Mouse (Mus musculus): ENCODE measurements around the gene Snapc5. TPM values are rescaled to one million over a fixed set of nuclear protein-coding genes. Genes with fewer than 3 reads are reported as not detected.
"Not testable (repeated sequence)": the region's sequence is repeated elsewhere in the genome, so short reads cannot be mapped to it uniquely, and the experiment has no call there.

The Snapc5 gene
- total RNA-seq, 1 experiment from 2014 or later = 44.9 TPM

DNA sequence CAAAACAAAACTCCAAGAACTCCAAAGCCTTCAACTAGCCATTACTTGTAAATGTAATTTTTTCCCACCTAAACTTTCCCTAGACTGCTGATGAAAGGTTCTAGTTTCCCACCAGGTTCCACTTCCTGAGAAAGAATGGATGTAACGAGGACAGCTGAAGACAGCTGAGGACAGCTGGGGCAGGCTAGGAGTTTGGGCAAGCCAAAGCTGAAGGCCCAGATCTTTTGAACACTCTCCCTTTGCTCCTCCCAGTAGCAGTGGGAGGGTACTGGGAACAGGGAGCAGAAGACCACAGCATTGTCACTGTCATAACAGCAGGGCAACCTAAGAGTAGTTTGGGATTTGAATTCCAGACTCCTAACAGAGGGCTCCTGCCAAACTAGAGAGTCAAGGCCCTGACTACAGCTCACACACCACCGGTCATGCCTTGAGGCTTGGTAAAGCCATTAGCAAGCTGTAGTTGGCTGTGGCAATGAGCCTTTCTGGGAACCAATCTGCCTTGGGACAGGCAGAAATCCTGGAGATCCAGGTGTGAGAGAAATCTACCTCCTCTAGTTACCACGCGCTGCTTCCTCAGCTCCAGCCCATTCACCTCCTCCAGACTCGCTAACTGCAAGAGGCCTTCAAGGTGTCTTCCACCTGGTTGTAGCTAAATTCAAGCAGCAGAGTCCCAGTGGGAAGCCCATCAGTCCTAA lies 19.1 kb downstream of the Snapc5 start:
- ATAC-seq (replicated peaks; ENCODE audit: low read depth, poor library complexity, severe bottlenecking) = no peak

- not testable (repeated sequence) for ATAC-seq (replicated peaks; ENCODE audit: low read depth, poor library complexity, severe bottlenecking)
Measured at GRCm38 (mm10) chr9:64198763-64199418, 19.8 kb downstream of the Snapc5 start.

DNA sequence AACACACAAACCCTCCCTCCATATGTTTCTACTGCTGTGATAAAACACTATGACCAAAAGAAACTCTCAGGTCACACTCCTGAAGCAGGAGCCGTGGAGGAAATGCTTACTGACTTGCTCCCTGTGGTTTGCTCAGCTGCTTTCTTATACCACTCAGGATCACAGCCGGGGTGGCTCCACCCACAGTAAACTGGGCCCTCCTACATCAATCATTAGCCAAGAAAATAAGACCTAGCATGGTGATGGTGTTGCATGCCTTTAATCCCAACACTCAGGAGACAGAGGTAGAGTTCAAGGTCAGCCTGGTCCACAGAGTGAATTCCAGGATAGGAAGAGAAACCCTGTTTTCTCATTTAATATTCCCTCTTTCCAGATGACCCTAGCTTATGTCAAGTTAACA lies 20.8 kb downstream of the Snapc5 start:
- no peak for ATAC-seq (replicated peaks; ENCODE audit: low read depth, poor library complexity, severe bottlenecking)

DNA sequence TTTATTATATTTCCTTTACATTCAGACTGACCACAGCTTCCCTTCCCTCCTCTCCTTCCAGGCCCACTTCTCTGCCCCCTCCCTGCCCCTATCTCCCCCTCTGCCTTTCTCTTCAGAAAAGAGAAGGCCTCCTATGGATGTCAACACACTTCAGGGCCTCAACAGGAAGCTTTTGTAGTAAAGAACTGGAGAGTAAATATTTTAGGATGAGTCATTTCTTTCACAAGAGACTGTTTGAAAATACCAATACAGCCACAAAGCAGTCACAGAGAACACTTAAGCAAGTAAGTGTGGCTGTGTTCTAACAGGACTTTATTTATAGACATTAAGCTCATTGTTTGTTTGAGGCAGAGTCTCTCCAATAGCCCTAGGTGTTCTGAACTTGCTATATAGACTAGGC lies 23.3 kb downstream of the Snapc5 start:
- peak; percentile 32; the same call in 1 of the 2 replicates for ATAC-seq (replicated peaks; ENCODE audit: low read depth, poor library complexity, severe bottlenecking)

- ATAC-seq (replicated peaks; ENCODE audit: low read depth, poor library complexity, severe bottlenecking) = no peak
Measured at GRCm38 (mm10) chr9:64202866-64203265, 23.8 kb downstream of the Snapc5 start.

- no peak for ATAC-seq (replicated peaks; ENCODE audit: low read depth, poor library complexity, severe bottlenecking)
Measured at GRCm38 (mm10) chr9:64207509-64208084, 28.5 kb downstream of the Snapc5 start.

GRCm38 (mm10) chr9:64214452-64214851 lies 35.4 kb downstream of the Snapc5 start:
- ATAC-seq (replicated peaks; ENCODE audit: low read depth, poor library complexity, severe bottlenecking) = no peak

- ATAC-seq (replicated peaks; ENCODE audit: low read depth, poor library complexity, severe bottlenecking) = no peak
Measured at GRCm38 (mm10) chr9:64216090-64216489, 37.0 kb downstream of the Snapc5 start.

GRCm38 (mm10) chr9:64216641-64217040 lies 37.6 kb downstream of the Snapc5 start:
- ATAC-seq (replicated peaks; ENCODE audit: low read depth, poor library complexity, severe bottlenecking) = no peak

GRCm38 (mm10) chr9:64217887-64218286 lies 38.8 kb downstream of the Snapc5 start:
- no peak for ATAC-seq (replicated peaks; ENCODE audit: low read depth, poor library complexity, severe bottlenecking)

DNA sequence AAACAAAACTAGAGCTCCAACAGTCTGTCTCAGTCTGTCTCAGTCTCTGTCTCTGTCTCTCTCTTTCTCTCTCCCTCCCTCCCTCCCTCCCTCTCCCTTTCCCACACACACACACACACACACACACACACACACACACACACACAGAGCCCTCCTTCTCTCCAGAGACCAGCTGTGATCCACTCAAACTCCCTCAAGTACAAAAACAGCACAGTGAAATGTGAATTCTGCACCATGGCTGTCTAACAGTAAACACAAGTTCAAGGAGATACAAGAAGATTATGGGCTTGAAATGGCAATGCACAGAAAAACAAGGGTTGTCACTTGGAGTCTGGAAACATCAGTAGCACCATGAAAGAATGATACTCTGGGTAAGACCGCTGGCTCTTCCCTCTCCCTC lies 40.2 kb downstream of the Snapc5 start:
- no peak for ATAC-seq (replicated peaks; ENCODE audit: low read depth, poor library complexity, severe bottlenecking)

- ATAC-seq (replicated peaks; ENCODE audit: low read depth, poor library complexity, severe bottlenecking) = no peak
Measured at GRCm38 (mm10) chr9:64219772-64220420, 40.8 kb downstream of the Snapc5 start.

DNA sequence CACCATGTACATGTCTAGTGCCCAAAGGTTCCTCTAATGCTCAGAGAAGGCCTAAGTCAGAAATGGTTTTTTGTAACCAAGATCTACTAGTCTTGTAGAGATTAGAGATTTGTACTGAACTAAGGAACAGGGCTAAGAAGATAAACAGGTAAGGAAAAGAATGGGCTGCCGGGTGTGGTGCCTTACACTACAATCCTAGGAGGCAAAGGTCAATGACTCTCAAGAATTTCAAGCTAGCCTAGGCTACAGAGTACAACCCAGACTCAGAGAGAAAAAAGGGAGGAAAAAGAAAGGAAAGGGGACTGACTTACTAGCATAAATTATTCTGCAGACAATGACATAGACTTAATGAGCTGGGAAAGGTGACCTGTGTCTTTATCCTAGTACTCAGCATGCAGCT lies 41.5 kb downstream of the Snapc5 start:
- ATAC-seq (replicated peaks; ENCODE audit: low read depth, poor library complexity, severe bottlenecking) = no peak

- no peak for ATAC-seq (replicated peaks; ENCODE audit: low read depth, poor library complexity, severe bottlenecking)
Measured at GRCm38 (mm10) chr9:64221480-64221879, 42.4 kb downstream of the Snapc5 start.

DNA sequence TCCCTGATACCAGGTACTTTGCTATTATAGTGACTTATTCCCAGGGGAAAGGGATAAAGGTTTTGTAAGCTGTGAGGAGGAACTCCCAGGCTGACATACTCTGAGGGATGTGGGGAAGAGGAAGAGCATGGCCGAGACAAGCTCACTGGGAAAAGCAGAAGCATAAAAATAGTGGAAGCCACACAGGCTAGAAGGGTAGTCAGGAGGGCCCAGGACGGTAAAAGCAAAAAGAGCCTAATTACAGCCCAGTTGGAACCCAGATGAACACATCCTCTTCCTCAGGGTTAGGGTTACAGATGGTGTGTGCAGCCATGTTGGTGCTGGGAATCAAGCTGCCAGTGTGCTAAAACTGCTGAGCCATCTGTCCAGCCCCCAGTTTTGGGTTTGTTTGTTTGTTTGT lies 43.0 kb downstream of the Snapc5 start:
- ATAC-seq (replicated peaks; ENCODE audit: low read depth, poor library complexity, severe bottlenecking) = peak; percentile 71

DNA sequence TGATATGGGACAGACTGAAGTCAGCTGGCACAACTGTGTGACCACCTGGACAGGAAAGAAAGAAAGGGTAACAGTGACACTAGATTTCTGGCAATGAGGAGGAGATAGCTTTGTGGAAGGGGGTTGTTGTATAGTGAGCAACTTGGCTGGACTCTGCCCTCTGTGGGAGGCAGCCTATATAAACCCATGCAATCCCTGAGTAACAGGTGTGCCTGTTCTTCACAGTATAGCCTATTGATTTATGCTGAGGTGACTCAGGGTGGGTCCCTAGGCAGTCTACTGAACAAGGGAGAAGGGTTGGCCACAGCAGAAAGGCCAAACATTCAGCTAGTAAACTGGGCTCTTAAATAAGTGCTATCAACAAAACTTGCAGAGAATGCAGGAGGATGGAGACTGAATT lies 46.7 kb downstream of the Snapc5 start:
- no peak for ATAC-seq (replicated peaks; ENCODE audit: low read depth, poor library complexity, severe bottlenecking)

DNA sequence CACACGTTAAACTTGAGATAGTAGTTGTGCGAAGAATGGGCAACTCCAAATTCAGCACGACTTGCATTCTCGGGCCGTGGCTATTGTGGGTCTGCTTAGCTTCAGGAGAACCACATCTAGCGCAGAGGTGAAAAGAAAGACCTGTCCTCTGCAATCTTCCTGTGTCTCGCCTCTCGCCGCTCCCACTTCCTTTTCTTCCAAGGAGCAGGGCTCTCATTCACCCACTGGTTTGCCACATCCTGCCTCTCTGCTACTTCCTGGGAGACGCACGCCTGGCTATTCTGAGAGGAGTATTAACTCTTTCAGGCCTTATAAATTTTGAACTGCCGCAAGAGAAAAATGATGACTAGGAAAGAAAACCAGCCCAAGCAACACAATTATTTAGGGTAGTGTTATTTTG lies 48.7 kb downstream of the Snapc5 start:
- peak; percentile 65 for ATAC-seq (replicated peaks; ENCODE audit: low read depth, poor library complexity, severe bottlenecking)

DNA sequence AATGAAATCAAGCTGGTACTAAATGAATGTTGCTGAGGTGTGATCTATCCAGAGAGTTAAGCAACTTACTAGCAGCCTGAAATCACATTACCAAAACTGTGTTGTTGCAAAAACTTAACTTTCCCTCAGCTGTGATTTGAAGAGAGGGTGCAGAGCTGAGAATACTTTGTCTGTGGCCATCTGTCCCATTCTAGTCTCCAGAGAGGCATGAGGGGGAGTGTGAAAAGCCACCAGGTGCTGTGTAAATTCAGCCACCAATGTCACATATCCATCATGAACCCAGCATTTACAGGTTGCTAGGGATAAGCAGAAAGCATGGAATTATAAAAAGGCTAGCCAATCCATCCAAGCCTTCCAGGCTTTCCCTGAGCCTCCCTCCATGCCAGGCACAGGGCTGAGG lies 49.9 kb downstream of the Snapc5 start:
- no peak for ATAC-seq (replicated peaks; ENCODE audit: low read depth, poor library complexity, severe bottlenecking)

GRCm38 (mm10) chr9:64231171-64231570 lies 52.1 kb downstream of the Snapc5 start:
- ATAC-seq (replicated peaks; ENCODE audit: low read depth, poor library complexity, severe bottlenecking) = no peak

DNA sequence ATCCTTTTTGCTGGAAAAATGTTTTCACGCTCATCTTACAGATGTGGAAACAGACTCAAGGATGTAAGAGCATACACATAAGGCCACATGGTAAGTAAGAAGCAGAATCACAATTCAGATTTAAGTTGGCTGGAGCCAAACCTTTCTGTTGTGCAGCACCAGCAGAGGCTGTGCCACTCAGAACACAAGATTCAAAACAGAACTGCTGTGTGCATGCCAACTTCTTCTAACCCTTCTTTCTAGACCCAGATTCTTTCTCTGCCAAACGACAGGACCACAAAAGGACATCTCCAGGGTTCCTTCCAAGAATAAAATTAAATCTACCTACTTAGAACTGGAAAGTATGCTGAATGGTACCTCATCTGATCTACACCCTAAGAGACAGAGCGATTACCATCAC lies 52.6 kb downstream of the Snapc5 start:
- ATAC-seq (replicated peaks; ENCODE audit: low read depth, poor library complexity, severe bottlenecking) = no peak
